Mouse (Mus musculus): Measurements from ENCODE around the gene Cox17.

DNA sequence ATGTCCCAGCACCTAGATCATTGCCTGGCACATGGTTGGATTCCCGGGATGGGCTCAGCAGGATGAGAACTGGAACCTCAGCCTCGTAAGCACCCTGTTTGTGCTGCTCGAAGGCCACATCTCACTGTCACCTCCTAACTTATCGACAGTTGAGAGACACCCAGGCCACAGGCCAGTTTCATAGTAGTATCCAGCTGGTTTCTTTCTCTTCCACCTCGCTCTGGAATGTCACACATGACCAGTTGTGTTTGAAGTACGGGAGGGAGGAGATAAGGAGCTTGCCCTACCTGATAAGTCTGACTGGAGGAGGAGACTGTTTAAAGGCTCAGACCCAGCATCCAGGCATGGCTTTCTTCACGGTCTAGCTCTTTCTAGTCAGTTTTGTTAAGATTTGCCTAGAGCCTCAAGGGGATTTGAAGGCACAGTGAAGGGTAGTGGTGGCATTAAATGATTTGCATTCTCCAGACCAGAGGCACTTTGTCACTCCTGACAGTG lies 3.6 kb downstream of the Cox17 start:
- TF ChIP-seq CTCF (IDR thresholded peaks at IDR 0.05; ENCODE audit: control insufficient read depth, insufficient read depth, insufficient replicate concordance, low read depth, low read length) (no peak), POLR2A (IDR thresholded peaks at IDR 0.05; ENCODE audit: control insufficient read depth, low read depth, low read length) (no peak)

Data from testis, adult 2 months (tissue).